Mouse (Mus musculus): Measurements from ENCODE around the gene Rhot1.
"Not testable (repeated sequence)": the region's sequence is repeated elsewhere in the genome, so short reads cannot be mapped to it uniquely, and the experiment has no call there.

Rhot1 gene

GRCm38 (mm10) chr11:80208860-80209800 is at the start of gene Rhot1:
TSS of gene Rhot1 (plus strand) at chr11:80209019.
- peak; percentile 98 to 99 for DNase-seq (ENCODE audit: low spot score in 2 of 2)

GRCm38 (mm10) chr11:80161041-80161440 is 47.8 kb upstream of the Rhot1 start:
- no peak for DNase-seq (ENCODE audit: low spot score in 2 of 2)

GRCm38 (mm10) chr11:80163362-80164116 is 45.3 kb upstream of the Rhot1 start:
- no peak for DNase-seq (ENCODE audit: low spot score in 2 of 2)

- no peak for DNase-seq (ENCODE audit: low spot score in 2 of 2)
Observed at GRCm38 (mm10) chr11:80164224-80164623, 44.6 kb upstream of the Rhot1 start.

GRCm38 (mm10) chr11:80168121-80168520 is 40.7 kb upstream of the Rhot1 start:
- no peak for DNase-seq (ENCODE audit: low spot score in 2 of 2)

GRCm38 (mm10) chr11:80168611-80169249 is 40.1 kb upstream of the Rhot1 start:
- DNase-seq (ENCODE audit: low spot score in 2 of 2) = no peak

GRCm38 (mm10) chr11:80169629-80170028 is 39.2 kb upstream of the Rhot1 start:
- DNase-seq (ENCODE audit: low spot score in 2 of 2) = no peak

- no peak for DNase-seq (ENCODE audit: low spot score in 2 of 2)
Observed at GRCm38 (mm10) chr11:80170351-80170750, 38.5 kb upstream of the Rhot1 start.

GRCm38 (mm10) chr11:80171884-80172283 is 36.9 kb upstream of the Rhot1 start:
- DNase-seq (ENCODE audit: low spot score in 2 of 2) = no peak

GRCm38 (mm10) chr11:80173963-80174670 is 34.7 kb upstream of the Rhot1 start:
- no peak for DNase-seq (ENCODE audit: low spot score in 2 of 2)

- no peak for DNase-seq (ENCODE audit: low spot score in 2 of 2)
Observed at GRCm38 (mm10) chr11:80176911-80177895, 31.6 kb upstream of the Rhot1 start.

GRCm38 (mm10) chr11:80178316-80178715 is 30.5 kb upstream of the Rhot1 start:
- DNase-seq (ENCODE audit: low spot score in 2 of 2) = no peak

GRCm38 (mm10) chr11:80181021-80181749 is 27.6 kb upstream of the Rhot1 start:
- no peak for DNase-seq (ENCODE audit: low spot score in 2 of 2)

- not testable (repeated sequence) for DNase-seq (ENCODE audit: low spot score in 2 of 2)
Observed at GRCm38 (mm10) chr11:80183054-80183704, 25.6 kb upstream of the Rhot1 start.

GRCm38 (mm10) chr11:80183705-80184255 is 25.0 kb upstream of the Rhot1 start, which contains the start of gene Rnf135:
TSS of gene Rnf135 (plus strand) at chr11:80183851.
- DNase-seq (ENCODE audit: low spot score in 2 of 2) = peak; percentile 72 to 85

- DNase-seq (ENCODE audit: low spot score in 2 of 2) = no peak
Observed at GRCm38 (mm10) chr11:80184531-80185071, 24.2 kb upstream of the Rhot1 start.

- not testable (repeated sequence) for DNase-seq (ENCODE audit: low spot score in 2 of 2)
Observed at GRCm38 (mm10) chr11:80185441-80185976, 23.3 kb upstream of the Rhot1 start.

- DNase-seq (ENCODE audit: low spot score in 2 of 2) = no peak
Observed at GRCm38 (mm10) chr11:80190280-80190679, 18.5 kb upstream of the Rhot1 start.

All from cerebellum, postnatal 4 days (tissue).